Mouse (Mus musculus) lung, embryonic 14.5 days (tissue): ENCODE data around the gene Adk. TPM values are rescaled to one million over a fixed set of nuclear protein-coding genes. Genes with fewer than 3 reads are reported as not detected.

Experiments used
- ATAC-seq: fragments of 200-750 bp; cut with Nextera tagmentation; 2 replicates; pipeline ENCODE4 v1.8.0; 2017; ENCODE audit warnings: mild to moderate bottlenecking, moderate TSS enrichment, moderate library complexity; ENCODE audit not compliant: insufficient read depth
- DNase-seq: peaks from one replicate; pipeline ENCODE4 v3.0.0-alpha.2; 2015
- H3K27ac ChIP-seq: fragments of 300-500 bp; sonication (generic); 2 replicates; pipeline ENCODE4 v1.5.1; 2014; ENCODE audit warnings: low read depth, mild to moderate bottlenecking, moderate library complexity
- H3K27me3 ChIP-seq: fragments of 300-500 bp; sonication (generic); 2 replicates; pipeline ENCODE4 v1.6.1; 2014; ENCODE audit warnings: low read length, control low read depth; ENCODE audit not compliant: insufficient read depth
- H3K36me3 ChIP-seq: fragments of 300-500 bp; sonication (generic); 2 replicates; pipeline ENCODE4 v1.6.1; 2014; ENCODE audit warnings: control low read depth; ENCODE audit not compliant: insufficient read depth
- H3K4me1 ChIP-seq: fragments of 300-500 bp; sonication (generic); 2 replicates; pipeline ENCODE4 v1.6.1; 2014; ENCODE audit warnings: antibody characterized with exemption, control low read depth; ENCODE audit not compliant: insufficient read depth
- H3K4me2 ChIP-seq: fragments of 300-500 bp; sonication (generic); 2 replicates; pipeline ENCODE4 v1.6.1; 2014; ENCODE audit warnings: mild to moderate bottlenecking
- H3K4me3 ChIP-seq: fragments of 300-500 bp; sonication (generic); 2 replicates; pipeline ENCODE4 v1.5.1; 2014; ENCODE audit warnings: low read depth, low read length
- H3K9ac ChIP-seq: fragments of 300-500 bp; sonication (generic); 2 replicates; pipeline ENCODE4 v1.6.1; 2014
- H3K9me3 ChIP-seq: fragments of 300-500 bp; sonication (generic); 2 replicates; pipeline ENCODE4 v1.6.1; 2016; ENCODE audit warnings: low read depth, low read length, control low read depth
- CTCF ChIP-seq: IDR thresholded peaks from 2 replicates; pipeline ENCODE4 v1.5.1; 2016; ENCODE audit warnings: antibody characterized with exemption, low read depth
- WGBS: fragments of 180-500 bp; shearing (Covaris S2); extraction: QIAGEN DNeasy Blood & Tissue Kit; methylation state at CpG from one replicate; pipeline ENCODE4 v1.1.7; 2014; 5-methylcytosine and 5-hydroxymethylcytosine counted together
- polyA plus RNA-seq: library from polyadenylated mRNA; unstranded; fragments of >200 nt; fragmentation: Nextera tagmentation; extraction: Ambion mirVana; gene quantifications from 2 replicates; pipeline ENCODE4 v1.2.1, GENCODE M21; 2014

The Adk gene
- 218 and 229 TPM in 2 replicates for polyA plus RNA-seq

GRCm38 (mm10) chr14:21052112-21052780, at the start of gene Adk, which contains the start of gene Ap3m1:
Gene Adk, plus strand, starts transcription at chr14:21052574.
Gene Ap3m1, minus strand, starts transcription at chr14:21052508.
- Histone ChIP-seq H3K36me3 (0 out of 2 replicates have a peak, but pooled peaks cover 8% of the 10 kb centered on the region), H3K4me1 (0 out of 2 replicates have a peak, but pooled peaks cover 5% of the 10 kb centered on the region), H3K9ac (peak within 1 kb of the TSS; percentile 69), H3K9me3 (no peaks in the 10 kb centered on the region), H3K27me3 (no peaks in the 10 kb centered on the region), H3K4me2 (peak within 1 kb of the TSS; percentile 93), H3K4me3 (peak within 1 kb of the TSS; percentile 88), H3K27ac (peak within 1 kb of the TSS; percentile 87)
- ATAC-seq (peak; percentile 98), DNase-seq (peak; percentile 95)
- no peak for TF ChIP-seq CTCF
- under 1% methylated on average over 47 of the region's 48 CpGs for WGBS

GRCm38 (mm10) chr14:21013800-21014334, 38.5 kb upstream of the Adk start:
- Histone ChIP-seq H3K4me3 (no peak overlapping the region), H3K9ac (no peak overlapping the region), H3K9me3 (no peaks in the 10 kb centered on the region), H3K4me2 (no peak overlapping the region), H3K36me3 (peaks cover 57% of the 10 kb centered on the region), H3K4me1 (no peaks in the 10 kb centered on the region), H3K27ac (no peak overlapping the region), H3K27me3 (no peaks in the 10 kb centered on the region)
- DNase-seq = no peak
- ATAC-seq = no peak
- WGBS = 83% methylated on average over 5 of the region's 5 CpGs
- TF ChIP-seq CTCF = no peak

DNA sequence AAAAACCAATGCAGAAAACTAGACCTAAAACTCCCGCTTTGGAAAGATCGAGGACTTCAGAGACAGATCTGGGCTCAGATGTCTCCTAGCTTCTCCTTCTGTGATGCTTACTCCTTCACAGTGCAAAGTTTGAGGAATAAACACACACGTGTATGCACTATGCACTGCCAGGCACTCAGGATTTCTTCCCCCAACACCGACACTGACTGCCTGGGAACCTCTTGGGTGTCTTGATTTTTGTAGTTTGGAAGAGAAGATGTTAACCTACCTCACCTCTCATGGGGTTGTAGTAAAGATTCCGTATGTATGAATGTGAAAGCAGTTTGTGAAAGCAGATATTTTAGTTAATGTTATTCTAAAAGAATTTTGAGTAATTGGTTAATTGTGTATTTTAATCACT, 34.5 kb upstream of the Adk start:
- 90% methylated on average over 5 of the region's 5 CpGs for WGBS
- Histone ChIP-seq H3K9ac (no peak overlapping the region), H3K4me2 (no peak overlapping the region), H3K4me1 (no peaks in the 10 kb centered on the region), H3K27ac (no peak overlapping the region), H3K27me3 (no peaks in the 10 kb centered on the region), H3K9me3 (no peaks in the 10 kb centered on the region), H3K4me3 (no peak overlapping the region), H3K36me3 (peaks cover 64% of the 10 kb centered on the region)
- TF ChIP-seq CTCF = no peak
- DNase-seq (no peak), ATAC-seq (no peak)

DNA sequence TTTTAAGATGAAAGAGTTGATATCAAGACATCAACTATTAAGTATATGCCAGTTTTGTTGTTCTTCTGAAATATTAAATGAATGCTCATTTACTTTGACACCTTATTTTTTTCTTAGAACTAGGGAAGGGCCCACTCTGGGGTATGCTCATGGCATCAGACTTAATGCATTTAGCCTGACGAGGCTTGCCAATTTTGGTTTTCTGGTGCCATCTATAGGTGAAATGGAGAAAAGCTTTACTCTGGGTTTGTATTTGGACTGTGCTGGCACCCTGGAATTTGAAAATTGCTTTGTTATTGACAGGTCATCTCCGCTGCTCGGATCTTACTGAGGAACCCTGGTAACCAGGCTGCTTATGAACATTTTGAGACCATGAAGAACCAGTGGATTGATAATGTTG, 33.4 kb upstream of the Adk start:
- Histone ChIP-seq H3K9ac (no peak overlapping the region), H3K27ac (no peak overlapping the region), H3K9me3 (no peaks in the 10 kb centered on the region), H3K4me1 (no peaks in the 10 kb centered on the region), H3K36me3 (peaks cover 64% of the 10 kb centered on the region), H3K4me2 (no peak overlapping the region), H3K27me3 (no peaks in the 10 kb centered on the region), H3K4me3 (no peak overlapping the region)
- DNase-seq = peak; percentile 84
- WGBS = 41% methylated on average over 3 of the region's 3 CpGs
- peak; percentile 63 for TF ChIP-seq CTCF
- no peak for ATAC-seq

GRCm38 (mm10) chr14:21020435-21020834, 31.9 kb upstream of the Adk start:
- Histone ChIP-seq H3K4me2 (no peak overlapping the region), H3K4me1 (no peaks in the 10 kb centered on the region), H3K27me3 (no peaks in the 10 kb centered on the region), H3K4me3 (no peak overlapping the region), H3K27ac (no peak overlapping the region), H3K36me3 (peaks cover 66% of the 10 kb centered on the region), H3K9ac (no peak overlapping the region), H3K9me3 (no peaks in the 10 kb centered on the region)
- no peak for TF ChIP-seq CTCF
- ATAC-seq = no peak
- DNase-seq = no peak
- 90% methylated on average over 8 of the region's 8 CpGs for WGBS

- Histone ChIP-seq H3K27ac (no peak overlapping the region), H3K9me3 (no peaks in the 10 kb centered on the region), H3K9ac (no peak overlapping the region), H3K36me3 (peaks cover 83% of the 10 kb centered on the region), H3K4me2 (no peak overlapping the region), H3K27me3 (no peaks in the 10 kb centered on the region), H3K4me3 (no peak overlapping the region), H3K4me1 (no peaks in the 10 kb centered on the region)
- no peak for DNase-seq
- no peak for ATAC-seq
- no peak for TF ChIP-seq CTCF
These were observed 24.8 kb upstream of the Adk start for GRCm38 (mm10) chr14:21027542-21027941.

DNA sequence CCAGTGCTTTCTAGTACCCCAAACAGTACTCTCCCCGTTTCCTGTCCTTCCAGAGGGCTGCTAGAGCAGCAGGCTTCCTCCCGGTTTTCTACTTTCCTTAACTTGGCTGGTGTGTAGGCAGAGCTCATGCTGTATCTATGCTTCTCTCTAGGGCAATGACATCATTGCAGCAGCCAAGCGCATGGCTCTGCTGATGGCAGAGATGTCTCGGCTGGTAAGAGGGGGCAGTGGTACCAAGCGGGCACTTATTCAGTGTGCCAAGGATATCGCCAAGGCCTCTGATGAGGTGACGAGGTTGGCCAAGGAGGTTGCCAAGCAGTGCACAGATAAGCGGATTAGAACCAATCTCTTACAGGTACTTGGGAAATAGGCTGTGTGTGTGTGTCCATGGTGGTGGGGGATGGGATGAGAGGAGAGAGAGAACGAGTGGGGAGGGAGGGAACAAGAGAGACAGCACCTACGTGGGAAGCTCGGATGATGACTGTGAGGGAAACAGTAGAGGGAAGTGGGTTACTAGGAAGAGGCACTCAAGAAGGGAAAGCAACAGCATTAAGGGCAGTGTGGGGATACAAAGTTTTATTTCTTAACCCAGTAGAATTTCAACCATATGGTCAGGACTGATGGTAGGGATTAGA, 23.2 kb upstream of the Adk start:
- no peak for DNase-seq
- H3K4me1 ChIP-seq = no peaks in the 10 kb centered on the region
- no peaks in the 10 kb centered on the region for H3K27me3 ChIP-seq
- no peak overlapping the region for H3K27ac ChIP-seq
- no peak for ATAC-seq
- no peak overlapping the region for H3K4me3 ChIP-seq
- WGBS = 83% methylated on average over 11 of the region's 11 CpGs
- TF ChIP-seq CTCF = no peak
- H3K9ac ChIP-seq = no peak overlapping the region
- H3K9me3 ChIP-seq = no peaks in the 10 kb centered on the region
- H3K36me3 ChIP-seq = peaks cover 85% of the 10 kb centered on the region
- no peak overlapping the region for H3K4me2 ChIP-seq
